Mouse (Mus musculus): ENCODE results near the gene Phf3.

The Phf3 gene

GRCm38 (mm10) chr1:30819414-30819813, 54.3 kb downstream of the Phf3 start:
- DNase-seq (ENCODE audit: low spot score in 2 of 2) = no peak

GRCm38 (mm10) chr1:30815609-30816008, 58.1 kb downstream of the Phf3 start:
- DNase-seq (ENCODE audit: low spot score in 2 of 2) = no peak

DNA sequence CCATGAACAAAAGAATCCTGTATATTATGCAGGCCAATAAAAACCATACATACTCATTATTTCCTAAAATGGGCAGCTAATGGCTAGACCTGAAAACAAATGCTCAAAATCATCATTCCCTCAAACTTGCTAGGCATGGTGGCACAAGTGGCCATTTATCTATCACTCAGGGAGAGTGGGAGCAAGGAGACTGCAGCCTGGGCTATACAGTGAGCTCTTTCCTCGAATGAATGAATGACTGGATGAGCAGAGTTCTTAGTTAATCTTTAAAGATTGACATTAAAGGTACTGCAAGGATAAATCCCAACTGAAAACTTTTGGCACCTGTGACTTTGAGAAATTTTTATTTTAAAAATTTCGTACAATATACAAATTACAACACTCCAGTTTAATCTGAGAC, 58.7 kb downstream of the Phf3 start:
- no peak for DNase-seq (ENCODE audit: low spot score in 2 of 2)

GRCm38 (mm10) chr1:30808101-30808699, 65.5 kb downstream of the Phf3 start:
- no peak for DNase-seq (ENCODE audit: low spot score in 2 of 2)

DNA sequence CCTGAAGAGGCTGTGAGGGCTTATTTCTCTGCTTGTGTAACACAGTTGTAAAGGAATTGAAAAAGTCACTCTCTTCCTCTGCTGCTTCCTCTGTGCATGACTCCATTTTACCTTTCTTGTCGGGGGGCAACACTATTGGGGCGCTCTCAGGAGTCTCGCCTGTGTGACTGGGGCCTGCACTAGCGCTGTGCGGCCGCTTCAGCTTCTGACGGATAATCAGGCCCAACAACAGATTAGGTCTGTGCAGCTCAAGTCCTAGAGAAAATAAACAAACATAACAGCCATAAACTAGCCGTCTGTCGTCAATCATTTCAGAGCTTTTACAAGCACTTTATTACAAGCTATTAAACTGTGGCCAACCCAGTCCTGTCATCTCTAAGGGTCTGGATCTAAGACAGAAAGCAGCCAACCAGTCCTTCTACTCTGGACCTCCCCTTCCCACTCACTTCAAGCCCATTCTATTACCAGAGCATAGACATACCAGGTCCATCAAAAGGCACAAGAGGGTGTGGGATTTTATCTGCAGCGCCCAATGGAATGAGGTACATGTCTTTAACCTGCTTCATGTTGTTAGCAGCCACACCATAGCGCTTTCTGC, 67.9 kb downstream of the Phf3 start:
- DNase-seq (ENCODE audit: low spot score in 2 of 2) = no peak

- no peak for DNase-seq (ENCODE audit: low spot score in 2 of 2)
Measured at GRCm38 (mm10) chr1:30804919-30805318, 68.8 kb downstream of the Phf3 start.

GRCm38 (mm10) chr1:30801911-30802310, 71.8 kb downstream of the Phf3 start:
- DNase-seq (ENCODE audit: low spot score in 2 of 2) = no peak

DNA sequence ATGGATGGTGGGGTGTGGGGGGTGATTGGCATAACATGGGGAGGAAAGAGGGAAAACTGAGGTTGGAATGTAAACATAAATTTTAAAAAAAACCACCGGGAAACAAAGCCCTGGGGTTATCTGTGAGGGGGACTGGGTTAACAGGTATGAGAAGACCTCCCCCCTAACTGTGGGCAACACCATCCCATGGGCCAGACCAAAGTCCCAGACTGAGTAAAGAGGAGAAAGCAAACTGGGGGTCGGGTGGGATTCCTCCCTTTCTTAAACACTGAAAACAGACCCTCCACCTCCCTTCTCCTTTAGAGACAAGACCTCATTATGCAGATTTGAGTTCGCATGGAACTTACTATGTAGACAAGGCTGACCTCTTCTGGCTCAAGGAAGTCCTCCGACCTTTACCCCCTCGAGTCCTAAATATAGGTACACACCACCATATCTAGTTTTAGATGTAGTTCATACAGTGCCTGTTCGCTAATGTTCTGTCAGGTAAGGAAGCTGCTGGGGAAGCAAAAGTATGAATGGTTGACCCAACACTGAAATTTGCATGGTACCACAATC, 74.4 kb downstream of the Phf3 start:
- no peak for DNase-seq (ENCODE audit: low spot score in 2 of 2)

- DNase-seq (ENCODE audit: low spot score in 2 of 2) = no peak
Measured at GRCm38 (mm10) chr1:30794606-30795005, 79.1 kb downstream of the Phf3 start.

- no peak for DNase-seq (ENCODE audit: low spot score in 2 of 2)
Measured at GRCm38 (mm10) chr1:30793357-30793883, 80.3 kb downstream of the Phf3 start.

DNA sequence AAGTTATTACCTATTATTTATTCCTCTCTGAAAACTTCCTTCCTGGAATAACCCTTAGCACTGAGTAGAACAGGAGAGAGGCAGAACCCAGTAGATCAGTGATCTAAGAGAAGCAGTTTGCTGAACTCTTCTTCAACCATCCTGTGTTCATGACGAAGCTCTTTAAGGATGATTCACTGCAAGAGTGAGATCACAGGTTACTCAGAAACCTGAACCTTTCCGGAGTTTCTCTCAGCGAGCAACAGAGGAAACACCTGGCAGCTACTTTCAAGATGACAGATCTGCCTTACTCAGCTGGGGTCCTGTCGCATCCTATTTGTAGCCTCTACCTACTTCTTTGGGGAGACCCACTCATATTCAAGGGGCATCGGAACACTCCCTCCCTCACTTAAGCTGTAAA, 80.8 kb downstream of the Phf3 start:
- no peak for DNase-seq (ENCODE audit: low spot score in 2 of 2)

DNA sequence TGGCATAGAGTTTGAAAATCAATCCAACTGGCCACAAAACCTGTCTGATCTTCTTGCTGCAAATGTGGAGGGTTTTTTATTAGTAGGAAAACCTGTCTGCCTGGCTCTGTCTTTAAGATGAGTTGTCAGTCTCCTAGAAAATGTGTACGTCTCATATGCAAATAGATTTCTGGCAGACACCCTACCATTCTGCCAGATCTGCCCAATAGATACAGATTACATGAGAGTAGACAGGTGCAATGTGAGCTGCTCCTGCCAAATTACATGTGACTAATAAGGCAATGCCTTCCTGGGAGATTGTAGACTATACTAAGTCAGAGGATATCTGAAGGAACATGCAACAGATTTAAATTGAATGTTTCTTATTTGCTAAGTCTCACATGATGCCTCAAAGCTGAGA, 83.5 kb downstream of the Phf3 start:
- no peak for DNase-seq (ENCODE audit: low spot score in 2 of 2)

DNA sequence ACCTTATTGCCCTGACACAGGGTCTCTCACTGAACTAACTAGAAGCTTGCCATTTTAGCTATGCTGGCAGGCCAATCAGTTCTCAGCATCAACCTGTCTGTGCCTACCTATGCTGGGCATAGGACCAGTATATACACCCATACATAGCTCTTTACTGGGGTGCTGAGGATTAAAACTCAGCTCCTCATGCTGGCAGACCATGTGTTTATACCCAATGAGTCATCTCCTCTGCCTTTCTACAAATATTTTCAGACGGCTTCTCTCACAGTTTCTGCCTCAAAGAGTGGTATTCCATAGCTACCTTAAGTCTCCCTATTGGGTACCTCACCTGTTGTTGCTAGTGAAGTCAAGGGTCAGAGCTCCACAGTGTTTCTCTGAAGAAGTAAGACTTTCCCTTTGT, 84.0 kb downstream of the Phf3 start:
- no peak for DNase-seq (ENCODE audit: low spot score in 2 of 2)

- DNase-seq (ENCODE audit: low spot score in 2 of 2) = no peak
Measured at GRCm38 (mm10) chr1:30789001-30789400, 84.7 kb downstream of the Phf3 start.

- no peak for DNase-seq (ENCODE audit: low spot score in 2 of 2)
Measured at GRCm38 (mm10) chr1:30786583-30786982, 87.1 kb downstream of the Phf3 start.

DNA sequence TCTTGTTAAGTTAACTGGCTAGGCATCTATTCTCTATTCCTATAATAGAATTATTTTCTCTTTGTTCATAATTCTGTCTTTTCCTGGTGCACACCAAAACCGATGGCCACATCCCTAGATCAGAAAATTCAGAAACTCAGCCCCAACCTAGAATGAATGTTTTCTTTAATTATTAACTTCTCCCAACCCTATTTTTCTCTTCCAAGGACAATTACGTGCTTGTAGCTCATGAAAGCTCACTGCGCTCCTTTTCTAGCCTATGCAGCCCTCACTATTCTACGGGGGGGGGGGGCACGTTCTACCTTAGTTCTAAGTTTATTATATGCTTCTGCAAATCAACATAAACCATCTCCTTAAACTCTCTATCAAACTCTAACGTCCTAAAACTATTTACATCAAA, 90.0 kb downstream of the Phf3 start:
- no peak for DNase-seq (ENCODE audit: low spot score in 2 of 2)

- no peak for DNase-seq (ENCODE audit: low spot score in 2 of 2)
Measured at GRCm38 (mm10) chr1:30780293-30780692, 93.4 kb downstream of the Phf3 start.

DNA sequence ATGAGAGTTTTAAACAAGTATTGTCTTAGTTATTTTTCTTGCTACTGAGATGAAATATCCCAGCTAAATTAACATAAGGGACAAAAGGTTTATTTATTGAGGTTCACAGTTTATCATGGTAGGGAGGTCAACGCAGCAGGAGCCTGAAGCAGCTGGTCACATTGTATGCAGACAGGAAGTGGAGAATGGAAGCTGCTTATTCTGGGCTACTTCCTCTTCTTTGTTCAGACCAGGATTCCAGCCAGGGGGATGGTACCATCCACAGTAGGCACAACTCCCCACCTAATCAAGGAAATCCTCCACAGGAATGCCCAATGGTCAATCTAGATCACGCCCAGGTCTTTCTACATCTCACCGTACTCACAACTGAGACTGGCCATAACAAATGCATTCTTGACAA, 94.2 kb downstream of the Phf3 start:
- no peak for DNase-seq (ENCODE audit: low spot score in 2 of 2)

GRCm38 (mm10) chr1:30778374-30779005, 95.2 kb downstream of the Phf3 start:
- no peak for DNase-seq (ENCODE audit: low spot score in 2 of 2)

DNA sequence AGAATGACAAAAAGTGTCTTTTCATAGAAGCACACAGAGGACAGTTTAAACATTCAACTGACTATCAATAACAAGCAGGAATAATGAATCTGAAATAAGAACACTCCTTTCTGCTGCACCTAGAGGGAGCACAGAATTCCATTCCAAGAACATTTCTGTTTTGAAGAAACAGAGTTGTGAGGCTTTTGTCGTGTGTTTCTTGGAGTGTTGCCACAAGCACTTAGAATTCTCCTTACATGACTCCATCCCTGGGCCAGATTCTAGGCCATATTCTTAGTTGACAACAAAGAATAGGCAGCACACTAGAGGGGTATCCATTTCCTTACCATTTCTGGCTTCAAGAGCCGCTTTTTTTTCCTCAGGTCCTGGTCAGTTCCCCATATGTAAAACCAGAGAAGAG, 97.5 kb downstream of the Phf3 start:
- DNase-seq (ENCODE audit: low spot score in 2 of 2) = no peak

- no peak for DNase-seq (ENCODE audit: low spot score in 2 of 2)
Measured at GRCm38 (mm10) chr1:30773662-30774061, 100.1 kb downstream of the Phf3 start.

- DNase-seq (ENCODE audit: low spot score in 2 of 2) = no peak
Measured at GRCm38 (mm10) chr1:30772851-30773250, 100.9 kb downstream of the Phf3 start.

DNA sequence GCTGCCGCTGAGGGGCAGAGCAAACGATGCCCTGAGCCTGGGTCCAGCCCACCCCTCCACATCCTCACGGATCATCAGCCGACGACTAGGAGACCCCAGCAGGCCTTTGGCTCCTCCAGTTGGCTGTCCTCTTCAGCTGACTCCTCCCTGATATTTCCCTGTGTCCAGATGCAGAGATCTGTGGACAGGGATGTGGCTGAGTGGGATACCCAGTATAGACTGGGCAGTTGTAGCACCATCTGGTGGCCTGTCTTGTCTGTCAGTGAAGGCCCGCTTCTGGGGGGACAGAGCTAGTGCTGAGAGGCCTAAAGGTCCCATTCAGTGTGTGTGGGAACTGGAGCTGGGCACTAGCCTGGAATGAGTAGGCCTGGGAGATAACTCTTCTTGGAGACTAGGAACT, 101.9 kb downstream of the Phf3 start:
- no peak for DNase-seq (ENCODE audit: low spot score in 2 of 2)
